Mouse (Mus musculus) lung, adult 2 months (tissue): Measurements from ENCODE around the gene Kdm5b.

Experiments used
- CTCF ChIP-seq: fragments of 200-500 bp; IDR thresholded peaks from 2 replicates; pipeline ENCODE4 v1.5.1; 2011; ENCODE audit warnings: mild to moderate bottlenecking, low read length, control low read depth; ENCODE audit not compliant: insufficient read depth
- POLR2A ChIP-seq: fragments of 200-500 bp; IDR thresholded peaks from 2 replicates; pipeline ENCODE4 v1.6.1; 2011; ENCODE audit warnings: low read depth, mild to moderate bottlenecking, control low read depth, low read length, borderline replicate concordance; ENCODE audit errors: extremely low read depth

GRCm38 (mm10) chr1:134577384-134578120 is 17.6 kb downstream of the Kdm5b start:
- no peak for TF ChIP-seq CTCF
- no peak for TF ChIP-seq POLR2A
